Mouse (Mus musculus): ENCODE results near the gene Tbx3.

GRCm38 (mm10) chr5:119662326-119662725 is 8.1 kb upstream of the Tbx3 start:
- no peak for TF ChIP-seq CTCF (IDR thresholded peaks at IDR 0.05; ENCODE audit: control insufficient read depth, insufficient read depth, insufficient read length)
- TF ChIP-seq MAX (IDR thresholded peaks at IDR 0.05) = no peak
